Mouse (Mus musculus) myocyte (in vitro differentiated cells): ENCODE measurements around the gene Mycl.

Experiments used
- CEBPB ChIP-seq: IDR thresholded peaks from 2 replicates; pipeline ENCODE4 v1.6.1; 2011; ENCODE audit warnings: mild to moderate bottlenecking, moderate library complexity; ENCODE audit not compliant: poor library complexity, insufficient read depth, severe bottlenecking
- E2F4 ChIP-seq: IDR thresholded peaks from one replicate; pipeline ENCODE4 v1.6.1; 2011; ENCODE audit warnings: mild to moderate bottlenecking, control low read depth, moderate library complexity; ENCODE audit not compliant: insufficient read depth
- MAX ChIP-seq: IDR thresholded peaks from one replicate; pipeline ENCODE4 v1.6.1; 2011; ENCODE audit warnings: low read depth, mild to moderate bottlenecking, control low read depth
- MYOG ChIP-seq, 3 experiments: IDR thresholded peaks; one replicate each; pipeline ENCODE4 v1.6.1; 2011; ENCODE audit warnings: control low read depth in 2 of 3, low read depth in 2 of 3, mild to moderate bottlenecking in 2 of 3; ENCODE audit not compliant: insufficient read length in 2 of 3, control insufficient read depth in 1 of 3, insufficient read depth in 1 of 3
- POLR2A ChIP-seq: IDR thresholded peaks from one replicate; pipeline ENCODE4 v1.6.1; 2011; ENCODE audit warnings: low read depth, mild to moderate bottlenecking, control low read depth, moderate library complexity; ENCODE audit not compliant: insufficient read length
- TCF3 ChIP-seq: IDR thresholded peaks from one replicate; pipeline ENCODE4 v1.6.1; 2011; ENCODE audit warnings: low read depth, control low read depth; ENCODE audit not compliant: insufficient read length

GRCm38 (mm10) chr4:122960321-122961099 lies 34.9 kb upstream of the Mycl start:
- TF ChIP-seq POLR2A (no peak), TCF3 (no peak), MAX (no peak), MYOG (IDR thresholded peaks at IDR 0.05; ENCODE audit: control insufficient read depth in 1 of 3, insufficient read depth in 1 of 3, insufficient read length in 2 of 3, low read depth in 2 of 3) (no peak), CEBPB (no peak), E2F4 (no peak)
